Mouse (Mus musculus): ENCODE measurements around the gene Atr.

DNA sequence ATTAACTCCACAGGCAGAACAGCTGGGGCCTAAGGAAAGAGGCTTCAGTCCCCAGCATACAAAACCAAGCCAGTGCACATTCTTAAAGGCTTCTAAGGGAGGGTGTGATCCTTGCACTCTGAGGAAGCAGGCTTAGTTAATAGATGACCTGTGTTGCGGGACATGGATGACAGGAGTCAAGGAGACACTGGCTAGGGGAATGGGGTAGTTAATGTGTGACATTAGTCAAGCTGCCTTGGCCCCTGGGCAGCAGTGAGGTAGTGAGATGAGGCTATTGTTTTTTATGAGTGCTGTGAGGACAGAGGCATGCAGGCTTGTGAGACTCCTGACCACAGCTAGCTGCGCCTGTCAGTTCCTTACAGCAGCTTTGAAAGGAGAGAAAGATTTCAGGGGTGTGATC lies 2.5 kb upstream of the Atr start:
- no peak for TF ChIP-seq CTCF (IDR thresholded peaks at IDR 0.05; ENCODE audit: low read depth)
- no peak for TF ChIP-seq EP300 (IDR thresholded peaks at IDR 0.05; ENCODE audit: low read depth)

Measured in heart, postnatal 0 days (tissue).